ENCODE assay signal across 14 mouse cellular contexts in genomic region chr7:135932595-135933175, GRCm38 (mm10).
DNase-seq lines count a peak whose midpoint lies in the region; ATAC-seq and TF ChIP-seq lines count a peak whose summit lies in the region.
"Had no signal": no experiment of that assay in that cellular context is flagged by ENCODE, and none has a peak within 500 bp of the region (broad histone marks: within the 10 kb centered on the region; RNA-seq: fewer than 3 reads in every experiment).

No protein-coding gene starts in this region.

- H3K4me2 ChIP-seq in embryonic facial prominence, embryonic 11.5 days (ENCODE audit: low read depth, low read length) = no peak overlapping the region
- H3K4me2 ChIP-seq: intestine, embryonic 15.5 days had no signal

- H3K9me3 ChIP-seq in embryonic facial prominence, embryonic 11.5 days (replicated peaks; ENCODE audit: control insufficient read depth, low read length) = no peaks in the 10 kb centered on the region
- no peaks in the 10 kb centered on the region for H3K9me3 ChIP-seq in embryonic facial prominence, embryonic 10.5 days
- H3K9me3 ChIP-seq: intestine, embryonic 15.5 days had no signal

- 0 out of 2 replicates have a peak, but pooled peaks have one; percentile 34 for ATAC-seq in embryonic facial prominence, embryonic 11.5 days (replicated peaks; ENCODE audit: insufficient number of reproducible peaks, low FRiP score, low TSS enrichment, low read depth)
- ATAC-seq: intestine, embryonic 15.5 days; liver, postnatal 0 days had no signal

- DNase-seq in embryonic facial prominence, embryonic 11.5 days (ENCODE audit: low spot score) = peak; percentile 9
- no peak for DNase-seq in embryonic facial prominence, embryonic 10.5 days (ENCODE audit: low spot score)
- DNase-seq in layer of hippocampus, postnatal 14 days (ENCODE audit: low spot score in 2 of 2) = peak; percentile 34 to 63
- DNase-seq in layer of hippocampus, adult 2 months (ENCODE audit: low spot score in 2 of 2) = no peak
- peak; percentile 64 to 71 for DNase-seq in gastrocnemius, adult 8-10 months (ENCODE audit: low spot score in 2 of 2)
- peak; percentile 12 for DNase-seq in mesoderm, embryonic 11.5 days (ENCODE audit: low read depth, low spot score)
- DNase-seq in urinary bladder, postnatal 14 days (ENCODE audit: low spot score) = no peak
- no peak for DNase-seq in kidney, adult 11 months
- DNase-seq: cerebellum, adult 8-10 months; liver, postnatal 0 days; right cerebral cortex, postnatal 14 days; thymus, postnatal 25 days had no signal

- no peaks in the 10 kb centered on the region for H3K4me1 ChIP-seq in embryonic facial prominence, embryonic 11.5 days (ENCODE audit: control insufficient read depth, insufficient read depth, low read length)
- peaks cover 12% of the 10 kb centered on the region for H3K4me1 ChIP-seq in embryonic facial prominence, embryonic 10.5 days
- H3K4me1 ChIP-seq: intestine, embryonic 15.5 days had no signal

- WGBS in embryonic facial prominence, embryonic 11.5 days = 68% methylated on average over 5 of the region's 5 CpGs
- 75% methylated on average over 5 of the region's 5 CpGs for WGBS in embryonic facial prominence, embryonic 10.5 days

- H3K4me3 ChIP-seq in embryonic facial prominence, embryonic 11.5 days (ENCODE audit: low read depth, low read length) = no peak overlapping the region
- no peak overlapping the region for H3K4me3 ChIP-seq in embryonic facial prominence, embryonic 10.5 days
- no peak overlapping the region for H3K4me3 ChIP-seq in layer of hippocampus, adult 2 months
- H3K4me3 ChIP-seq: erythroblast, embryonic 14.5 days; intestine, embryonic 15.5 days had no signal

- H3K27me3 ChIP-seq in embryonic facial prominence, embryonic 11.5 days (ENCODE audit: control insufficient read depth, insufficient read depth, low read length) = no peaks in the 10 kb centered on the region
- no peaks in the 10 kb centered on the region for H3K27me3 ChIP-seq in embryonic facial prominence, embryonic 10.5 days (replicated peaks; ENCODE audit: low read depth, poor library complexity, severe bottlenecking)
- H3K27me3 ChIP-seq: intestine, embryonic 15.5 days had no signal

- no peaks in the 10 kb centered on the region for H3K36me3 ChIP-seq in embryonic facial prominence, embryonic 11.5 days (replicated peaks; ENCODE audit: control insufficient read depth, insufficient read depth, low read depth, low read length)
- H3K36me3 ChIP-seq in embryonic facial prominence, embryonic 10.5 days (replicated peaks) = no peaks in the 10 kb centered on the region
- H3K36me3 ChIP-seq: intestine, embryonic 15.5 days had no signal

- no peak overlapping the region for H3K9ac ChIP-seq in embryonic facial prominence, embryonic 11.5 days (replicated peaks; ENCODE audit: low read length)
- H3K9ac ChIP-seq: intestine, embryonic 15.5 days; liver, postnatal 0 days had no signal

- TF ChIP-seq CTCF in layer of hippocampus, adult 2 months (conservative IDR thresholded peaks at IDR 0.05) = no peak

- H3K27ac ChIP-seq in embryonic facial prominence, embryonic 11.5 days (replicated peaks; ENCODE audit: low read depth, low read length) = no peak overlapping the region
- no peak overlapping the region for H3K27ac ChIP-seq in embryonic facial prominence, embryonic 10.5 days (replicated peaks)
- H3K27ac ChIP-seq in layer of hippocampus, adult 2 months = no peak overlapping the region
- H3K27ac ChIP-seq: intestine, embryonic 15.5 days had no signal

Comparison
In these comparisons a context has a peak if more than half of its experiments do, and no peak if none do; other contexts are left out.
1. DNase-seq: peak in embryonic facial prominence, embryonic 11.5 days (single experiment), layer of hippocampus, postnatal 14 days (2 of 2), gastrocnemius, adult 8-10 months (2 of 2) and mesoderm, embryonic 11.5 days (single experiment); none in embryonic facial prominence, embryonic 10.5 days (single experiment), layer of hippocampus, adult 2 months (0 of 2), urinary bladder, postnatal 14 days (single experiment) and kidney, adult 11 months (single experiment).